Comparison of ENCODE assay signal across 13 mouse cellular contexts in genomic region chr3:89379388-89380131, GRCm38 (mm10). TPM values are rescaled to one million over a fixed set of nuclear protein-coding genes. Genes with fewer than 3 reads are reported as not detected.
DNase-seq lines count a peak whose midpoint lies in the region; ATAC-seq and TF ChIP-seq lines count a peak whose summit lies in the region.
"Had no signal": no experiment of that assay in that cellular context is flagged by ENCODE, and none has a peak within 500 bp of the region (broad histone marks: within the 10 kb centered on the region; RNA-seq: fewer than 3 reads in every experiment).

No protein-coding gene starts in this region.

- peaks cover 35% of the 10 kb centered on the region for H3K4me1 ChIP-seq in lung, embryonic 15.5 days
- peaks cover 9% of the 10 kb centered on the region; the same call in 1 of the 2 replicates for H3K4me1 ChIP-seq in lung, postnatal 0 days (ENCODE audit: insufficient read depth, low read depth, low read length)
- H3K4me1 ChIP-seq in hindbrain, postnatal 0 days (ENCODE audit: insufficient read depth, low read length): 0 out of 2 replicates have a peak, but pooled peaks cover 4% of the 10 kb centered on the region
- peaks cover 24% of the 10 kb centered on the region for H3K4me1 ChIP-seq in stomach, embryonic 16.5 days (ENCODE audit: control insufficient read depth, insufficient read depth, low read length)

- peaks cover 18% of the 10 kb centered on the region for H3K36me3 ChIP-seq in lung, embryonic 15.5 days
- peaks cover 8% of the 10 kb centered on the region; the same call in 1 of the 2 replicates for H3K36me3 ChIP-seq in lung, postnatal 0 days (ENCODE audit: insufficient read depth, low read length)
- H3K36me3 ChIP-seq in hindbrain, postnatal 0 days (ENCODE audit: insufficient read depth, low read length): no peaks in the 10 kb centered on the region
- H3K36me3 ChIP-seq in stomach, embryonic 16.5 days (ENCODE audit: control insufficient read depth, insufficient read depth, low read length): peaks cover 11% of the 10 kb centered on the region; the same call in 1 of the 2 replicates

- H3K4me3 ChIP-seq in lung, embryonic 15.5 days: no peak overlapping the region; the same call in 1 of the 2 replicates
- H3K4me3 ChIP-seq in lung, postnatal 0 days (ENCODE audit: low read depth, low read length): no peak overlapping the region
- H3K4me3 ChIP-seq in hindbrain, postnatal 0 days (ENCODE audit: low read length): no peak overlapping the region
- no peak overlapping the region for H3K4me3 ChIP-seq in stomach, embryonic 16.5 days (replicated peaks; ENCODE audit: low read length)
- H3K4me3 ChIP-seq in layer of hippocampus, adult 2 months: no peak overlapping the region; the same call in 1 of the 2 replicates

- H3K9me3 ChIP-seq in lung, embryonic 15.5 days: no peaks in the 10 kb centered on the region
- H3K9me3 ChIP-seq in lung, postnatal 0 days (ENCODE audit: low read length): no peaks in the 10 kb centered on the region
- H3K9me3 ChIP-seq in hindbrain, postnatal 0 days (ENCODE audit: low read length): no peaks in the 10 kb centered on the region
- no peaks in the 10 kb centered on the region for H3K9me3 ChIP-seq in stomach, embryonic 16.5 days (replicated peaks; ENCODE audit: control insufficient read depth, low read length)

- no peak overlapping the region for H3K27ac ChIP-seq in lung, embryonic 15.5 days
- no peak overlapping the region for H3K27ac ChIP-seq in lung, postnatal 0 days (ENCODE audit: low read length)
- no peak overlapping the region for H3K27ac ChIP-seq in hindbrain, postnatal 0 days
- H3K27ac ChIP-seq in stomach, embryonic 16.5 days (ENCODE audit: low read length): peak overlapping the region; percentile 86
- H3K27ac ChIP-seq in layer of hippocampus, adult 2 months: no peak overlapping the region; the same call in 1 of the 2 replicates
- H3K27ac ChIP-seq: liver, embryonic 14.5 days had no signal

- no peak overlapping the region for H3K9ac ChIP-seq in lung, embryonic 15.5 days
- H3K9ac ChIP-seq in lung, postnatal 0 days (replicated peaks; ENCODE audit: low read depth): no peak overlapping the region
- H3K9ac ChIP-seq in hindbrain, postnatal 0 days (replicated peaks; ENCODE audit: low read length): no peak overlapping the region
- no peak overlapping the region for H3K9ac ChIP-seq in stomach, embryonic 16.5 days (ENCODE audit: low read length)
- H3K9ac ChIP-seq: liver, embryonic 14.5 days had no signal

- no peak for ATAC-seq in lung, embryonic 15.5 days (ENCODE audit: borderline replicate concordance, extremely low read depth, low FRiP score, low TSS enrichment)
- no peak for ATAC-seq in lung, postnatal 0 days
- ATAC-seq in hindbrain, postnatal 0 days: no peak
- ATAC-seq in stomach, embryonic 16.5 days (ENCODE audit: insufficient read depth, low FRiP score): no peak

- DNase-seq in adrenal gland, adult 2 months: peak; percentile 42
- DNase-seq in adrenal gland, postnatal 4 days (ENCODE audit: low spot score in 2 of 2): no peak
- no peak for DNase-seq in lung, postnatal 0 days (ENCODE audit: low spot score)
- DNase-seq in hindbrain, postnatal 0 days (ENCODE audit: low spot score): no peak
- no peak for DNase-seq in layer of hippocampus, adult 2 months (ENCODE audit: low spot score in 2 of 2)
- no peak for DNase-seq in layer of hippocampus, adult 9-11 months
- DNase-seq: cerebellum, adult 8-10 months had no signal

- no peak for TF ChIP-seq EP300 in lung, postnatal 0 days (IDR thresholded peaks at IDR 0.05)

- no peaks in the 10 kb centered on the region for H3K27me3 ChIP-seq in lung, embryonic 15.5 days
- H3K27me3 ChIP-seq in lung, postnatal 0 days (replicated peaks; ENCODE audit: insufficient read depth, low read length): no peaks in the 10 kb centered on the region
- no peaks in the 10 kb centered on the region for H3K27me3 ChIP-seq in hindbrain, postnatal 0 days (ENCODE audit: insufficient read depth, low read length)
- no peaks in the 10 kb centered on the region for H3K27me3 ChIP-seq in stomach, embryonic 16.5 days (ENCODE audit: control insufficient read depth, insufficient read depth, low read length)

- WGBS in lung, embryonic 15.5 days: 86% methylated on average over 31 of the region's 31 CpGs
- 81% methylated on average over 31 of the region's 31 CpGs for WGBS in lung, postnatal 0 days
- 89% methylated on average over 31 of the region's 31 CpGs for WGBS in hindbrain, postnatal 0 days
- 86% methylated on average over 31 of the region's 31 CpGs for WGBS in stomach, embryonic 16.5 days

- no peak for TF ChIP-seq CTCF in lung, postnatal 0 days (IDR thresholded peaks at IDR 0.05)
- no peak for TF ChIP-seq CTCF in hindbrain, postnatal 0 days (IDR thresholded peaks at IDR 0.05; ENCODE audit: low read depth)
- TF ChIP-seq CTCF in layer of hippocampus, adult 2 months (conservative IDR thresholded peaks at IDR 0.05): no peak

- peak overlapping the region; percentile 85 for H3K4me2 ChIP-seq in lung, embryonic 15.5 days
- H3K4me2 ChIP-seq in lung, postnatal 0 days (replicated peaks; ENCODE audit: low read depth, low read length): no peak overlapping the region
- H3K4me2 ChIP-seq in hindbrain, postnatal 0 days (ENCODE audit: low read depth, low read length): peak overlapping the region; percentile 80
- no peak overlapping the region for H3K4me2 ChIP-seq in stomach, embryonic 16.5 days (ENCODE audit: low read depth, low read length)

RNA-seq across cellular contexts. Expression of gene Dcst1, which starts 14.5 kb away (rescaled TPM):
- under 1 TPM in 1 of 2 experiments, not detected in 1; 0.41 TPM for total RNA-seq in adrenal gland, adult 2 months (2021)
- 0.46 and 0.53 TPM in 2 replicates for polyA plus RNA-seq in adrenal gland, adult 2 months (2012; rRNA removed)
- 1 to 10 TPM in 1 of 2 experiments, under 1 TPM in 1; 0.81 to 1.2 TPM for total RNA-seq in adrenal gland, postnatal 4 days (2021)
- polyA plus RNA-seq in lung, embryonic 15.5 days (2015; fragmentation: Nextera tagmentation; extraction: Ambion mirVana): 0.21 TPM in 1 of 2 replicates, not detected in the other
- 0.11 and 0.38 TPM in 2 replicates for polyA plus RNA-seq in lung, postnatal 0 days (2015; fragmentation: Nextera tagmentation; extraction: Ambion mirVana)
- total RNA-seq in hindbrain, postnatal 0 days (2014; rRNA removed): 0.05 TPM in 1 of 2 replicates, not detected in the other
- polyA plus RNA-seq in hindbrain, postnatal 0 days (2015; fragmentation: Nextera tagmentation; extraction: Ambion mirVana): 1.00 and 1.1 TPM in 2 replicates
- polyA plus RNA-seq in stomach, embryonic 16.5 days (2015; fragmentation: Nextera tagmentation; extraction: Ambion mirVana): 0.70 and 0.89 TPM in 2 replicates
- not detected for total RNA-seq in layer of hippocampus, adult 2 months (2021)
- polyA plus RNA-seq: erythroblast, embryonic 14.5 days had no signal

RNA-seq across cellular contexts. Expression of gene Zbtb7b, which starts 15.0 kb away (rescaled TPM):
- 100 to 1,000 TPM in 1 of 2 experiments, 10 to 100 TPM in 1; 84.0 to 102 TPM for total RNA-seq in adrenal gland, adult 2 months (2021)
- polyA plus RNA-seq in adrenal gland, adult 2 months (2012; rRNA removed): 117 and 121 TPM in 2 replicates
- total RNA-seq in adrenal gland, postnatal 4 days (2021): 10 to 100 TPM; 41.8 to 47.2 TPM
- 3.7 TPM in 2 replicates for polyA plus RNA-seq in lung, embryonic 15.5 days (2015; fragmentation: Nextera tagmentation; extraction: Ambion mirVana)
- 6.4 and 7.3 TPM in 2 replicates for polyA plus RNA-seq in lung, postnatal 0 days (2015; fragmentation: Nextera tagmentation; extraction: Ambion mirVana)
- 3.7 and 5.4 TPM in 2 replicates for total RNA-seq in hindbrain, postnatal 0 days (2014; rRNA removed)
- polyA plus RNA-seq in hindbrain, postnatal 0 days (2015; fragmentation: Nextera tagmentation; extraction: Ambion mirVana): 0.73 and 0.82 TPM in 2 replicates
- 8.0 and 9.2 TPM in 2 replicates for polyA plus RNA-seq in stomach, embryonic 16.5 days (2015; fragmentation: Nextera tagmentation; extraction: Ambion mirVana)
- total RNA-seq in layer of hippocampus, adult 2 months (2021): 10 to 100 TPM; 11.3 to 13.4 TPM

RNA-seq across cellular contexts. Expression of gene Dcst2, which starts 17.8 kb away (rescaled TPM):
- total RNA-seq in adrenal gland, adult 2 months (2021): 1 to 10 TPM in 1 of 2 experiments, under 1 TPM in 1; 0.40 to 1.3 TPM
- polyA plus RNA-seq in adrenal gland, adult 2 months (2012; rRNA removed): 0.61 and 1.2 TPM in 2 replicates
- under 1 TPM; 0.25 to 0.48 TPM for total RNA-seq in adrenal gland, postnatal 4 days (2021)
- polyA plus RNA-seq in lung, embryonic 15.5 days (2015; fragmentation: Nextera tagmentation; extraction: Ambion mirVana): 0.11 and 0.19 TPM in 2 replicates
- 0.16 and 0.25 TPM in 2 replicates for polyA plus RNA-seq in lung, postnatal 0 days (2015; fragmentation: Nextera tagmentation; extraction: Ambion mirVana)
- total RNA-seq in hindbrain, postnatal 0 days (2014; rRNA removed): 0.07 and 0.31 TPM in 2 replicates
- polyA plus RNA-seq in hindbrain, postnatal 0 days (2015; fragmentation: Nextera tagmentation; extraction: Ambion mirVana): 0.20 and 0.42 TPM in 2 replicates
- polyA plus RNA-seq in stomach, embryonic 16.5 days (2015; fragmentation: Nextera tagmentation; extraction: Ambion mirVana): 0.45 and 0.49 TPM in 2 replicates
- under 1 TPM; 0.29 to 0.77 TPM for total RNA-seq in layer of hippocampus, adult 2 months (2021)
- polyA plus RNA-seq: erythroblast, embryonic 14.5 days had no signal

RNA-seq across cellular contexts. Expression of gene Lenep, which starts 23.0 kb away (rescaled TPM):
- 1 to 10 TPM; 1.7 to 1.8 TPM for total RNA-seq in adrenal gland, adult 2 months (2021)
- polyA plus RNA-seq in adrenal gland, adult 2 months (2012; rRNA removed): 0.58 TPM in 1 of 2 replicates, not detected in the other
- not detected for total RNA-seq in adrenal gland, postnatal 4 days (2021)
- not detected in 2 replicates for polyA plus RNA-seq in lung, embryonic 15.5 days (2015; fragmentation: Nextera tagmentation; extraction: Ambion mirVana)
- polyA plus RNA-seq in lung, postnatal 0 days (2015; fragmentation: Nextera tagmentation; extraction: Ambion mirVana): not detected in 2 replicates
- total RNA-seq in hindbrain, postnatal 0 days (2014; rRNA removed): not detected in 2 replicates
- not detected in 2 replicates for polyA plus RNA-seq in hindbrain, postnatal 0 days (2015; fragmentation: Nextera tagmentation; extraction: Ambion mirVana)
- not detected in 2 replicates for polyA plus RNA-seq in stomach, embryonic 16.5 days (2015; fragmentation: Nextera tagmentation; extraction: Ambion mirVana)
- total RNA-seq in layer of hippocampus, adult 2 months (2021): 1 to 10 TPM; 5.8 to 7.1 TPM
- polyA plus RNA-seq: large intestine, adult 2 months; small intestine, adult 2 months had no signal

RNA-seq across cellular contexts. Expression of gene Adam15, which starts 29.8 kb away (rescaled TPM):
- total RNA-seq in adrenal gland, adult 2 months (2021): 10 to 100 TPM; 56.1 to 87.5 TPM
- 142 and 182 TPM in 2 replicates for polyA plus RNA-seq in adrenal gland, adult 2 months (2012; rRNA removed)
- 10 to 100 TPM; 60.7 to 74.6 TPM for total RNA-seq in adrenal gland, postnatal 4 days (2021)
- polyA plus RNA-seq in lung, embryonic 15.5 days (2015; fragmentation: Nextera tagmentation; extraction: Ambion mirVana): 61.5 and 63.0 TPM in 2 replicates
- 133 and 177 TPM in 2 replicates for polyA plus RNA-seq in lung, postnatal 0 days (2015; fragmentation: Nextera tagmentation; extraction: Ambion mirVana)
- 94.4 and 107 TPM in 2 replicates for total RNA-seq in hindbrain, postnatal 0 days (2014; rRNA removed)
- 67.6 and 73.2 TPM in 2 replicates for polyA plus RNA-seq in hindbrain, postnatal 0 days (2015; fragmentation: Nextera tagmentation; extraction: Ambion mirVana)
- polyA plus RNA-seq in stomach, embryonic 16.5 days (2015; fragmentation: Nextera tagmentation; extraction: Ambion mirVana): 61.1 and 69.5 TPM in 2 replicates
- total RNA-seq in layer of hippocampus, adult 2 months (2021): 100 to 1,000 TPM; 122 to 127 TPM

Comparison
In these comparisons a context has a peak if more than half of its experiments do, and no peak if none do; other contexts are left out.
1. H3K4me2 ChIP-seq: peak in lung, embryonic 15.5 days (single experiment) and hindbrain, postnatal 0 days (single experiment); none in lung, postnatal 0 days (single experiment) and stomach, embryonic 16.5 days (single experiment).
2. RNA of gene Zbtb7b, which starts 15.0 kb away (polyA plus RNA-seq): 117 to 121 TPM in adrenal gland, adult 2 months; 8.0 to 9.2 TPM in stomach, embryonic 16.5 days, 6.4 to 7.3 TPM in lung, postnatal 0 days, 3.7 TPM in lung, embryonic 15.5 days and 0.73 to 0.82 TPM in hindbrain, postnatal 0 days; every median in the first group is over 10 times any median in the second.